Comparison of ENCODE assay signal across 8 mouse cellular contexts in the genomic region with DNA sequence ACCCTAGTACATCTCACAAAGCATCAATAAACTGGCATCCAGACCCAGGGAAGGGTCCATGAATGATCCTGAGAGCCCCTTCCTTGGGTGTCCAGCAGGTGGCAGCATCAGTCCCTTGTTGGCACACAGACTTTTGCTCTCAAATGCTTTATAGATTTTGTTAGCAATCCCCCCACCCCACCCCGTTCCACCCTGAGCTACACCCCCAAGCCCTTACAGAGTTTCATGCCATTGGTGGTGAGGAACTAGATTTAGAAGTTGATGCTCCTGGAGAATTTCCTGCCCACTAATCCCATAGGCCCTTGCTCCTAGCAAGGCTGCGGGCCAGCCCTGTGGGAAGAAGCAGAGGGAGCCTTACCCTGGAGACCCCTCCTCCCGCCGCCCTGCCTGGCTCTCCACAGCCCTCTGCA. TPM values are rescaled to one million over a fixed set of nuclear protein-coding genes. Genes with fewer than 3 reads are reported as not detected.
DNase-seq lines count a peak whose midpoint lies in the region; ATAC-seq and TF ChIP-seq lines count a peak whose summit lies in the region.

No protein-coding gene starts in this region.

- peaks cover 4% of the 10 kb centered on the region; the same call in 1 of the 2 replicates for H3K27me3 ChIP-seq in heart, embryonic 11.5 days (ENCODE audit: control insufficient read depth, insufficient read depth, low read length)
- H3K27me3 ChIP-seq in kidney, adult 2 months (replicated peaks; ENCODE audit: control insufficient read depth, insufficient read depth, low read length) = no peaks in the 10 kb centered on the region
- H3K27me3 ChIP-seq in limb, embryonic 12.5 days = peaks cover 9% of the 10 kb centered on the region; the same call in 1 of the 2 replicates
- H3K27me3 ChIP-seq in splenic B cell, adult 2 months (ENCODE audit: control insufficient read depth, insufficient read depth, low read length, poor library complexity, severe bottlenecking) = no peaks in the 10 kb centered on the region

- no peak for ATAC-seq in heart, embryonic 11.5 days (replicated peaks; ENCODE audit: insufficient number of reproducible peaks, low FRiP score, low TSS enrichment)
- peak; percentile 48 for ATAC-seq in granulocyte monocyte progenitor cell, adult 5-6 weeks (replicated peaks; ENCODE audit: poor library complexity, severe bottlenecking)
- ATAC-seq in limb, embryonic 12.5 days (ENCODE audit: insufficient number of reproducible peaks, insufficient read depth, low FRiP score, low TSS enrichment, low read depth) = peak; percentile 60; the same call in 1 of the 2 replicates
- ATAC-seq in monocyte, adult 5-6 weeks (replicated peaks; ENCODE audit: insufficient number of reproducible peaks, low FRiP score, low TSS enrichment, poor library complexity, severe bottlenecking) = 0 out of 2 replicates have a peak, but pooled peaks have one; percentile 41

- TF ChIP-seq POLR2A in kidney, adult 2 months (IDR thresholded peaks at IDR 0.05; ENCODE audit: low read depth, low read length) = no peak

- H3K9me3 ChIP-seq in heart, embryonic 11.5 days (replicated peaks; ENCODE audit: control insufficient read depth, low read length) = no peaks in the 10 kb centered on the region
- no peaks in the 10 kb centered on the region for H3K9me3 ChIP-seq in limb, embryonic 12.5 days

- H3K4me1 ChIP-seq in heart, embryonic 11.5 days (ENCODE audit: control insufficient read depth, insufficient read depth, low read length) = peaks cover 7% of the 10 kb centered on the region
- peaks cover 11% of the 10 kb centered on the region for H3K4me1 ChIP-seq in kidney, adult 2 months (ENCODE audit: control insufficient read depth, insufficient read depth, low read length)
- H3K4me1 ChIP-seq in limb, embryonic 12.5 days (replicated peaks) = 0 out of 2 replicates have a peak, but pooled peaks cover 4% of the 10 kb centered on the region

- H3K9ac ChIP-seq in heart, embryonic 11.5 days (ENCODE audit: low read depth, low read length) = no peak overlapping the region
- no peak overlapping the region for H3K9ac ChIP-seq in limb, embryonic 12.5 days (replicated peaks)

- peak; percentile 97 for DNase-seq in heart, adult 11 months
- DNase-seq in embryo, embryonic 10.5 days (ENCODE audit: low spot score) = peak; percentile 90
- DNase-seq in kidney, adult 2 months = peak; percentile 89
- peak; percentile 83 for DNase-seq in splenic B cell, adult 2 months (ENCODE audit: low read depth, low spot score)

- WGBS in heart, embryonic 11.5 days (ENCODE audit: insufficient replicate concordance) = 12% methylated on average over 4 of the region's 4 CpGs
- WGBS in kidney, adult 2 months = 15% methylated on average over 4 of the region's 4 CpGs
- 10% methylated on average over 4 of the region's 4 CpGs for WGBS in limb, embryonic 12.5 days

- TF ChIP-seq CTCF in kidney, adult 2 months (conservative IDR thresholded peaks at IDR 0.05; ENCODE audit: insufficient read depth, insufficient read length, low read depth, low read length) = peak; percentile 88

- no peaks in the 10 kb centered on the region for H3K36me3 ChIP-seq in heart, embryonic 11.5 days (ENCODE audit: control insufficient read depth, insufficient read depth, low read length)
- no peaks in the 10 kb centered on the region for H3K36me3 ChIP-seq in kidney, adult 2 months (ENCODE audit: control insufficient read depth, insufficient read depth, low read length)
- no peaks in the 10 kb centered on the region for H3K36me3 ChIP-seq in limb, embryonic 12.5 days
- no peaks in the 10 kb centered on the region for H3K36me3 ChIP-seq in splenic B cell, adult 2 months (ENCODE audit: control insufficient read depth, insufficient read depth, low read length, poor library complexity, severe bottlenecking)

- H3K4me3 ChIP-seq in heart, embryonic 11.5 days (ENCODE audit: low read depth, low read length) = no peak overlapping the region
- H3K4me3 ChIP-seq in kidney, adult 2 months (ENCODE audit: insufficient read depth, low read depth, low read length) = no peak overlapping the region
- no peak overlapping the region for H3K4me3 ChIP-seq in limb, embryonic 12.5 days (replicated peaks)

- no peak overlapping the region for H3K27ac ChIP-seq in heart, embryonic 11.5 days (ENCODE audit: low read depth, low read length)
- peak overlapping the region; percentile 96 for H3K27ac ChIP-seq in kidney, adult 2 months (ENCODE audit: insufficient read depth, low read depth, low read length)
- no peak overlapping the region; the same call in 1 of the 2 replicates for H3K27ac ChIP-seq in limb, embryonic 12.5 days

- no peak overlapping the region for H3K4me2 ChIP-seq in heart, embryonic 11.5 days
- peak overlapping the region; percentile 45 for H3K4me2 ChIP-seq in limb, embryonic 12.5 days

RNA-seq across cellular contexts. Expression of a gene that starts 52.1 kb away (rescaled TPM):
- polyA plus RNA-seq in heart, embryonic 11.5 days (2014; fragmentation: Nextera tagmentation; extraction: Ambion mirVana) = 2.0 and 3.0 TPM in 2 replicates
- 1.4 TPM in 2 replicates for total RNA-seq in granulocyte monocyte progenitor cell, adult 5-6 weeks (2014; fragmentation: Nextera tagmentation)
- total RNA-seq in granulocyte monocyte progenitor cell, adult 5-6 weeks (2017) = 0.65 and 3.6 TPM in 2 replicates
- polyA plus RNA-seq in kidney, adult 2 months (2012; rRNA removed) = 22.0 and 28.7 TPM in 2 replicates
- 0.40 and 0.59 TPM in 2 replicates for polyA plus RNA-seq in limb, embryonic 12.5 days (2016; fragmentation: Nextera tagmentation; extraction: Ambion mirVana)
- total RNA-seq in monocyte, adult 5-6 weeks (2017) = 0.11 to 0.29 TPM in 2 of 3 replicates, not detected in the other
